In the genomic region with DNA sequence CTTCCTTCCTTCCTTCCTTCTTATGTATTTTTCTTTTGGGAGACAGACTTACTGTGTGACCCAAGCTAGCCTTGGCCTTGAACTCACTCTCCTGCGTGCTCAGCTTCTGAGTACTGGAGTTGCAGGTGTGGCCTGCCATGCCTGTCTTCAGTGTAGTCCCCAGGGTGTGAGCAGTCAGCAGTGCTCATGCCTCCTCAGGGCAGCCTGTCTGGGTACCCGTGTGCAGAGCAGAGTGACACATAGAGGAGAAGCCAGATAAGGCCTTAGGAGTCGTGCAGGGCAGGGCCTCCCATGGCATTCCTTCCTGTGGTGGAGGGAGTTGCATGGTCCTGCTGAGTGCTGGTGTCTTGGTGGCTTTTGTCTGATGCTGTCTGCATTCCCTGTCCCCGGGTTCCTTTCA, we compare ENCODE assay signal across 24 mouse cellular contexts. TPM values are rescaled to one million over a fixed set of nuclear protein-coding genes. Genes with fewer than 3 reads are reported as not detected.
DNase-seq lines count a peak whose midpoint lies in the region; ATAC-seq lines count a peak whose summit lies in the region.
"Had no signal": no experiment of that assay in that cellular context is flagged by ENCODE, and none has a peak within 500 bp of the region (broad histone marks: within the 10 kb centered on the region; RNA-seq: fewer than 3 reads in every experiment).

No protein-coding gene starts in this region.

- peaks cover 73% of the 10 kb centered on the region for H3K36me3 ChIP-seq in heart, embryonic 16.5 days (ENCODE audit: control insufficient read depth, insufficient read depth)
- peaks cover 66% of the 10 kb centered on the region for H3K36me3 ChIP-seq in liver, embryonic 11.5 days (ENCODE audit: control insufficient read depth, insufficient read depth, low read length)
- H3K36me3 ChIP-seq in liver, embryonic 12.5 days, result peaks cover 100% of the 10 kb centered on the region

- H3K4me2 ChIP-seq in heart, embryonic 16.5 days (ENCODE audit: low read depth, low read length), result no peak overlapping the region
- H3K4me2 ChIP-seq in liver, embryonic 11.5 days, result no peak overlapping the region
- H3K4me2 ChIP-seq in liver, embryonic 12.5 days, result no peak overlapping the region
- H3K4me2 ChIP-seq: embryonic facial prominence, embryonic 12.5 days; embryonic facial prominence, embryonic 15.5 days; heart, embryonic 13.5 days; hindbrain, embryonic 12.5 days; hindbrain, embryonic 15.5 days had no signal

- intact Hi-C loops in heart, postnatal 14 days (cut with DNase I), result no loop called here

- WGBS in heart, embryonic 16.5 days, result 38% methylated on average over 4 of the region's 4 CpGs
- 64% methylated on average over 4 of the region's 4 CpGs for WGBS in liver, embryonic 11.5 days
- WGBS in liver, embryonic 12.5 days (ENCODE audit: insufficient replicate concordance), result 52% methylated on average over 4 of the region's 4 CpGs

- H3K27me3 ChIP-seq in heart, embryonic 16.5 days (ENCODE audit: control insufficient read depth, insufficient read depth, low read length), result no peaks in the 10 kb centered on the region
- no peaks in the 10 kb centered on the region for H3K27me3 ChIP-seq in liver, embryonic 11.5 days (replicated peaks; ENCODE audit: control insufficient read depth, insufficient read depth, low read length)
- no peaks in the 10 kb centered on the region for H3K27me3 ChIP-seq in liver, embryonic 12.5 days (replicated peaks)
- H3K27me3 ChIP-seq: embryonic facial prominence, embryonic 12.5 days; embryonic facial prominence, embryonic 15.5 days; heart, embryonic 13.5 days; hindbrain, embryonic 12.5 days; hindbrain, embryonic 15.5 days had no signal

- peaks cover 3% of the 10 kb centered on the region; the same call in 1 of the 2 replicates for H3K4me1 ChIP-seq in heart, embryonic 16.5 days (ENCODE audit: control insufficient read depth, insufficient read depth, low read length)
- H3K4me1 ChIP-seq in liver, embryonic 11.5 days (replicated peaks; ENCODE audit: control insufficient read depth, insufficient read depth, low read length), result peaks cover 27% of the 10 kb centered on the region
- peaks cover 42% of the 10 kb centered on the region for H3K4me1 ChIP-seq in liver, embryonic 12.5 days
- H3K4me1 ChIP-seq: embryonic facial prominence, embryonic 12.5 days; embryonic facial prominence, embryonic 15.5 days; heart, embryonic 10.5 days; hindbrain, embryonic 12.5 days; hindbrain, embryonic 15.5 days had no signal

- ATAC-seq in heart, embryonic 16.5 days (replicated peaks; ENCODE audit: extremely low read depth, insufficient read depth, low FRiP score), result peak; percentile 50
- peak; percentile 53 for ATAC-seq in liver, embryonic 11.5 days (replicated peaks; ENCODE audit: low FRiP score)
- peak; percentile 47 for ATAC-seq in liver, embryonic 12.5 days
- ATAC-seq: CD4-positive, CD25-positive, alpha-beta regulatory T cell, adult 4 months; forebrain, embryonic 14.5 days; forebrain, postnatal 0 days had no signal

- no peak overlapping the region for H3K27ac ChIP-seq in heart, embryonic 16.5 days (ENCODE audit: low read length)
- H3K27ac ChIP-seq in liver, embryonic 11.5 days (ENCODE audit: low read depth, low read length), result no peak overlapping the region
- peak overlapping the region; percentile 0; the same call in 1 of the 2 replicates for H3K27ac ChIP-seq in liver, embryonic 12.5 days
- H3K27ac ChIP-seq: embryonic facial prominence, embryonic 12.5 days; embryonic facial prominence, embryonic 15.5 days; heart, adult 2 months; heart, embryonic 10.5 days; heart, embryonic 13.5 days; hindbrain, embryonic 12.5 days; hindbrain, embryonic 15.5 days had no signal

- no peak overlapping the region for H3K4me3 ChIP-seq in heart, embryonic 16.5 days (ENCODE audit: low read length)
- H3K4me3 ChIP-seq in liver, embryonic 11.5 days (ENCODE audit: low read depth, low read length), result no peak overlapping the region
- no peak overlapping the region for H3K4me3 ChIP-seq in liver, embryonic 12.5 days
- H3K4me3 ChIP-seq: embryonic facial prominence, embryonic 12.5 days; embryonic facial prominence, embryonic 15.5 days; heart, adult 2 months; heart, embryonic 10.5 days; heart, embryonic 13.5 days; hindbrain, embryonic 12.5 days; hindbrain, embryonic 15.5 days had no signal

- DNase-seq in heart, postnatal 14 days, result no peak
- DNase-seq in liver, embryonic 11.5 days (ENCODE audit: low spot score), result no peak
- no peak for DNase-seq in layer of hippocampus, postnatal 36 days
- no peak for DNase-seq in right cerebral cortex, adult 18-20 months
- DNase-seq: adrenal gland, adult 2 months; adrenal gland, postnatal 14 days; cerebellum, adult 11 months; cerebellum, adult 2 months; cerebellum, adult 9-11 months; forebrain, postnatal 0 days; gastrocnemius, postnatal 10 days; gastrocnemius, postnatal 36 days; heart, adult 2 months had no signal

- no peaks in the 10 kb centered on the region for H3K9me3 ChIP-seq in heart, embryonic 16.5 days (replicated peaks; ENCODE audit: control insufficient read depth, low read length)
- H3K9me3 ChIP-seq in liver, embryonic 11.5 days (ENCODE audit: control insufficient read depth, low read length), result no peaks in the 10 kb centered on the region
- H3K9me3 ChIP-seq in liver, embryonic 12.5 days (replicated peaks), result no peaks in the 10 kb centered on the region
- H3K9me3 ChIP-seq: embryonic facial prominence, embryonic 12.5 days; embryonic facial prominence, embryonic 15.5 days; heart, embryonic 10.5 days; heart, embryonic 13.5 days; hindbrain, embryonic 12.5 days; hindbrain, embryonic 15.5 days had no signal

- no peak overlapping the region for H3K9ac ChIP-seq in heart, embryonic 16.5 days (ENCODE audit: low read length)
- no peak overlapping the region for H3K9ac ChIP-seq in liver, embryonic 11.5 days (ENCODE audit: low read depth, low read length)
- no peak overlapping the region for H3K9ac ChIP-seq in liver, embryonic 12.5 days
- H3K9ac ChIP-seq: embryonic facial prominence, embryonic 12.5 days; embryonic facial prominence, embryonic 15.5 days; forebrain, postnatal 0 days; heart, embryonic 13.5 days; hindbrain, embryonic 12.5 days; hindbrain, embryonic 15.5 days had no signal

RNA-seq across cellular contexts. Expression of a gene that starts 27.8 kb away (rescaled TPM):
- 29.3 and 30.2 TPM in 2 replicates for polyA plus RNA-seq in heart, embryonic 16.5 days (2015; fragmentation: Nextera tagmentation; extraction: Ambion mirVana)
- 10 to 100 TPM; 18.3 to 20.6 TPM for total RNA-seq in heart, postnatal 14 days (2021)
- 28.3 and 36.1 TPM in 2 replicates for polyA plus RNA-seq in liver, embryonic 11.5 days (2014; fragmentation: Nextera tagmentation; extraction: Ambion mirVana)
- polyA plus RNA-seq in liver, embryonic 12.5 days (2016; fragmentation: Nextera tagmentation; extraction: Ambion mirVana), result 19.7 and 22.7 TPM in 2 replicates
- 10 to 100 TPM; 18.2 to 19.7 TPM for total RNA-seq in layer of hippocampus, postnatal 36 days (2021)

RNA-seq across cellular contexts. Expression of a gene that starts 34.3 kb away (rescaled TPM):
- 231 and 263 TPM in 2 replicates for polyA plus RNA-seq in heart, embryonic 16.5 days (2015; fragmentation: Nextera tagmentation; extraction: Ambion mirVana)
- total RNA-seq in heart, postnatal 14 days (2021), result 10 to 100 TPM in 1 of 2 experiments, 1 to 10 TPM in 1; 7.1 to 13.9 TPM
- 587 and 614 TPM in 2 replicates for polyA plus RNA-seq in liver, embryonic 11.5 days (2014; fragmentation: Nextera tagmentation; extraction: Ambion mirVana)
- 405 and 413 TPM in 2 replicates for polyA plus RNA-seq in liver, embryonic 12.5 days (2016; fragmentation: Nextera tagmentation; extraction: Ambion mirVana)
- total RNA-seq in layer of hippocampus, postnatal 36 days (2021), result 1 to 10 TPM; 1.2 to 2.9 TPM
- total RNA-seq: gastrocnemius, adult 18-20 months had no signal
